Mouse (Mus musculus): ENCODE data around the gene Epha1.

The Epha1 gene

DNA sequence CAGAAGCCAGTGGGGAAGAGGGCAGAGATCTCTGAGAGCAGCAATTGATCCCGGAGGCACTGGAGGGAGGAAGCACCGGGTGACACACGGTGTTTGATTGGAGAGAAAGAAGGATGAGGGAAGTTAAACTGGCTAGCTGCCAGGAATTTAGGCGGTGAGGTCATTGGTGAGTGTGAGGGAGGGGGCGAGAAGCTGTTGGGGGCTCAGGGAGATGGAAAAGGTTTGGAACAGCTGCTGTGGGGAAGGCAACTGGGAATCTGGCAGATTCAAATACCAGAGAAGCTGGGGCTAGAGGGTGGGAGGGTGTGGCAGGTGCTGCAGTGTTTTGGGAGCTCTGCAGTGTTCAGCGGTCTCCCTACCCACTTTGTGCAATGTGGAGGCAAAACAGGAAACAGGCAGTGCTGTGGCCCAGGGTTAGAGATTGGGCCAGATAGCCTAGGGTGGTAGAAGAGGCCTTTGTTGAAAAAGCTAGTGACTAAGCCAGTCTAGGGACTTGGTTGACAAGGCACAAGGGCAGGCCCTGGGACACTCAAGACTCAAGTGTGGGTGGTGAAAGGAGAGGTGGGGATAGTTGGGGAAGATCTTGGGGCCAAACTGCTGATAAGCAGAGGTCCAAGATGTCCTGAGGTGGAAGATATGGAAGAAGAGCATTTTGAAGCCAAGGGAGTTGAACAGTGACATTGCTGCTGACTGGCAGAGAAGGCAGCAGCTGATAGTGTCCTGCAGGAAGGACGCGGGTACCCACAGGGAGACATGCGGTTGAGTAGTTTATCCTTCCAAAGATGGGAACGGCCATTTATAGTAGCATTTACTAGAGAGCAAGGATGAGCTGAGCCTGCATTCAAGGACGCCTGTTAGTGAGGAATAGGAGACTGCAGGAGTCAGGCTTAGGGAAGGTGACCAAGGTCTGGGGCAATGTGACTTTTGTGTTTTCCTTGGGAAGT, 18.7 kb downstream of the Epha1 start:
- no peak for DNase-seq (ENCODE audit: low read depth, low spot score)

DNA sequence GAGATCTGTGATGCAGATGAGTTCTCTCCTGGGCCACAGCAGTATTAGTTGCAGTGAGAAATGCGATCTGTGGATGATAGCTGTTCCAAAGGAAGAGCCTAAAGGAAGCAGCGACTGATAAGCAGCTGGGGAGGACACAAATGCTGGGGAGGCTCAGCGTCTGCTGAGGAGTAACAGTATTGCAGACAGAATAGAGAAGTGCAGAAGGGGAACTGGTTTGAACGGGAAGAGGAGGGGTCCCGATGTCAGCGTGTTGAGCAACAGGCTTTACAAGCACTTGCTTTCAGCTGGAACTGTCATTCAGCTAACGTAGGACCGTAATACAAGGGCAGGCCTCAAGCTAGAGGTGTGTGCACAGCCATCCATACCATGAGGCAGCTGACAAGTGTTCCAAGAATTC, 19.9 kb downstream of the Epha1 start:
- DNase-seq (ENCODE audit: low read depth, low spot score) = no peak

DNA sequence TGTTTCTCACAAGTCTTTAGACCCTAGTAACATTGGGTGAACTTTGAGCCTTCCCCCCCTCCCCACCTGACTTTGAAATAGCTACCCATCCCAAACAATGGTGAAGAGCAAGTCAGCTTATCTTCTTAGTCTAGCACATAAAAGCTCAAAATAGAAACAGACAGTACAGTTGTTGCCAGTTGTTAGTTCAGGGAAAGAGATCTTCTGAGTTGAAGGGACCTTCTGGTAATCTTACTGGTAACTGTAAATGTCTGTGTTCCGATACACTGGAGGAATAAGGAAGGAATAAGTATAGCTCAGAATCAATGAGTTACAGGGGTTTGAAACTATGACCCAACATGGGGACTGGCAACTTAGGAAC, 20.6 kb downstream of the Epha1 start:
- no peak for DNase-seq (ENCODE audit: low read depth, low spot score)

DNA sequence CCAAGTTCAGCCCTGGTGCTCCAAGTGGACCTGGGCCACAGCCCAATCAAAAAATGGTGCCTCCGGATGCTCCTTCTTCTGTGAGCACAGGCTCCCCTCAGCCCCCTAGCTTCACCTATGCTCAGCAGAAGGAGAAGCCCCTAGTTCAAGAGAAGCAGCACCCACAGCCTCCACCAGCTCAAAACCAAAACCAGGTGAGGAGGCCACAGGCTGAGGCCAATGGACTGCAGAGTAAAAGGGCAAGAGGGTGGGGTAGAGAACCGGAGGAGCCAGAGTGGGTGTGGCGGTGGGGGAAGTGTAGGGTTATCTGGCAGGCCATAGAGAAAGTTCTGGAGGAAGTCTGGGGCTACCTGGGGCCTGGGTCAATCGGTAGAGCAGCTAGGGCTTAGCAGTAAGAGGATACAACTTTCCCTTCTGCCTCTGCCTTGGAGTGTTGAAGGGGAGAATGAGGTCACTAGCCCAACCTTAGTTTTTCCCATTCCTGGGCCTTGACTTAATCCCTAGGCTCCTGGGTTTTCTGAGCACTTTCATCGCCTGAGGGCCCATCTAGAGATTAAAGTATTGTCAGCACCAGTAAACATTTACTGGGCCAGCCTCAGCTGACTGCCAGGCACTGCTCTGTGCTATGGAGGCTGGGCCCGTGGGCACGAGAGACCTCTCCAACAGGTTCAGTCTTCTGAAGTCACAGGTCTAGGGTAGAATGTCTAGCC, 21.1 kb downstream of the Epha1 start:
- no peak for DNase-seq (ENCODE audit: low read depth, low spot score)

DNA sequence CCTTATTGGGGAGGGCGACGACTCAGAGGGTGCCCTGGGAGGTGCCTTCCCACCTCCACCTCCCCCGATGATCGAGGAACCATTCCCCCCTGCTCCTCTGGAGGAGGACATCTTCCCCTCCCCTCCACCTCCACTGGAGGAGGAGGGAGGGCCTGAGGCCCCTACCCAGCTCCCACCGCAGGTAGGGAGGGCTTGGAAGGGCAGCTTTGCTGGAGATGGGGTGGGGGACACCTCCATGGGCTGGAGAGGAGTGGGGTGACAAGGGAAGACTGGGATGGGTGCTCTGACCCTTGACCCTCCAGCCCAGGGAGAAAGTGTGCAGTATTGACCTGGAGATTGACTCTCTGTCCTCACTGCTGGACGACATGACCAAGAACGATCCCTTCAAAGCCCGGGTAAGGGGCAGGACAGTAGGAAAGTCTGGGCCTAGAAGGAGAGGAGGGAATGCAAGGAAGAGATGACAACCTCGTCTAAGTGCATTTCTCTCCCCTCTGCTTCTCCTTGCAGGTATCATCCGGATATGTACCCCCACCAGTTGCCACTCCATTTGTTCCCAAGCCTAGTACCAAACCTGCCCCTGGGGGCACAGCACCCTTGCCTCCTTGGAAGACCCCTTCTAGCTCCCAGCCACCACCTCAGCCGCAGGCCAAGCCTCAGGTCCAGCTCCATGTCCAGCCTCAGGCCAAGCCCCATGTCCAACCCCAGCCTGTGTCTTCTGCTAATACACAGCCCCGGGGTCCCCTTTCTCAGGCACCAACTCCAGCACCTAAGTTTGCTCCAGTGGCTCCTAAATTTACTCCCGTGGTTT, 21.9 kb downstream of the Epha1 start:
- no peak for DNase-seq (ENCODE audit: low read depth, low spot score)

DNA sequence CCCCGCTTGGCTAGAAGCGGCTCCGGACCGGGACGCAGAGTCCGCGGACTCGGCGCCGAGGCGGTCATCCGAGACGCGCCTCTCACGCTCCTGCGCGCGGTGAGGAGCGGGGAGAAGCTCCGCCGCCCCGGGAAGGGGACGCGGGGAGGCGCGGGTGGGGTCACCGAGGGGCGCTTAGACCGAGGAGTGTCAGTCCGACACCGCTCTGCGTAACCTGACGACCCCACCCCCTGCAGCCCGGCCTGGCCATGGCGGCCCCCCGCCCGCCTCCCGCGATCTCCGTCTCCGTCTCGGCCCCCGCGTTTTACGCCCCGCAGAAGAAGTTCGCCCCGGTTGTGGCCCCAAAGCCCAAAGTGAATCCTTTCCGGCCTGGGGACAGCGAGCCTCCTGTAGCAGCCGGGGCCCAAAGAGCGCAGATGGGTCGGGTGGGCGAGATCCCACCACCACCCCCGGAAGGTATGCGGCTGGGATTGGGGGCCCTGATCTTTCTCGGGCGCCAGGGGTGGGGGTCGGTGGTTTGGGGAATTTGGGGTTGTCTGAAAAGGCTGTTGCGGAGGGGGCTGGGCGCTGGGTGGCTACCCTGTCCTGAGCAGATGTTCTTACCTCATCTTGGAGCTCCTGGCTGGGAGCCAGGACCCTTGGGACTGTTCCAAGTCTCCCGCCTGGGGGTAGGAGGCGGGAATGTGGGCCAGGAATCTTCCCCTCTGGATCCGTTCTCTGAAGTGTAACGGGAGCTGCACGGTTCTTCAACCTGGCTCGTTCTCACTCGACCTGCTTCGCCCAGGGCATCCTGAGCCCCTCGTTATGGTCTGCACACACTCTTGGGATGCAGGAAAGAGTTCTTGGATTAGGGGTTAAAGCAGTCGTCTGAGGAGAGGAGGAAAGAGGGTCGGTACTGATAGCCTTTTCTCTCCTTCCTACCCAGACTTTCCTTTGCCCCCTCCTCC, 22.8 kb downstream of the Epha1 start:
- DNase-seq (ENCODE audit: low read depth, low spot score) = peak; percentile 64

DNA sequence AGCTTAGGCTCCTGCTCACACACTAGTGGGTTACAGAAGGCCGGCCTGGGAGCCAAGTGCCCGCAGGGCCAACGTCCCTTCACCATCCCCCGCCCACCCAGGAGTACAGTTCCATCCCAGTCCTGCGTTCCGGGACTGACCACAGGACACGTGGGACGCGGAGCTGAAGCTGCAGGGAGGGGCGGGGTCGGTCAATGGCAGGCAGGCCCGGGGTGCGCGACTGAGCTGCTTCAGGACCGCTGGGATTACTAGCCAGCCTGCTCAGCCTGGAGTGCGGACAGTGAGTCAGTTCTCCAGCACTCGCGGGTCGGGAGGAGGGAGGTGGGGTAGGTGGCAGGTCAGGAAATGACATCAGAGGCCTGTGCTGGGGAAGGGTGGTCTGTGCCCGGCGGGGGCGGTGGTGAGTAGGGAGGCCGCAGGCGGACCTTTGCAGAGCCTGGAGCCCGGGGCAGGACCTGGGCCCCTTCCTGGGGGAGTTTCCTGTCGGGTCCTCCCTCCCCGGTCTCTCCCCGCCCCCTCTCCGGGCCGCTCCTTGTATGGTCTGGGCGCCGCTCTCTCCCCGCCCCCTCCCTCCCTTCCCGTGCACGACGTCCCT, 23.5 kb downstream of the Epha1 start, which contains the start of gene Zyx:
Gene Zyx (plus strand): TSS at position 205 of the 595 bp plus-strand sequence.
- DNase-seq (ENCODE audit: low read depth, low spot score) = peak; percentile 87

DNA sequence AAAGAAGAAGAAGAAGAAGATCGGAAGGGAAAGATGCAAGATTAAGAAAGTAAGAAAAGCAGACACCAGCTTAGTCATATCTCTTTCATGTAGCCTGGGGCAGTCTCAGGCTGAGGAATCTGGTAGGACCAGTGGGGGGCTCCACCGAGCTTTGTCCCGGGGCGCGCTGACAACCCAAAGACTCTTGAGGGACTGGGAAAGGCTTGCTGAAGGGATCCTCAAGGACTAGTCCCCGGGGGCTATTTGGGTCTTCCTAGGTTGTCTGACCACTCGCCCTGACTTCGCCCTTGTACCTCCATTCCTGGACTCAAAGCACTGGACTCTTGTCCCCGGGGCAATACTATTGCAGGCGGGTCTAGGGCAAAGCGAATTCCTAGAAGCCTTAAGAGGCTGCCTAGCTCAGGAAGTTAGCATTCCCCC, 24.1 kb downstream of the Epha1 start:
- DNase-seq (ENCODE audit: low read depth, low spot score) = peak; percentile 67

DNA sequence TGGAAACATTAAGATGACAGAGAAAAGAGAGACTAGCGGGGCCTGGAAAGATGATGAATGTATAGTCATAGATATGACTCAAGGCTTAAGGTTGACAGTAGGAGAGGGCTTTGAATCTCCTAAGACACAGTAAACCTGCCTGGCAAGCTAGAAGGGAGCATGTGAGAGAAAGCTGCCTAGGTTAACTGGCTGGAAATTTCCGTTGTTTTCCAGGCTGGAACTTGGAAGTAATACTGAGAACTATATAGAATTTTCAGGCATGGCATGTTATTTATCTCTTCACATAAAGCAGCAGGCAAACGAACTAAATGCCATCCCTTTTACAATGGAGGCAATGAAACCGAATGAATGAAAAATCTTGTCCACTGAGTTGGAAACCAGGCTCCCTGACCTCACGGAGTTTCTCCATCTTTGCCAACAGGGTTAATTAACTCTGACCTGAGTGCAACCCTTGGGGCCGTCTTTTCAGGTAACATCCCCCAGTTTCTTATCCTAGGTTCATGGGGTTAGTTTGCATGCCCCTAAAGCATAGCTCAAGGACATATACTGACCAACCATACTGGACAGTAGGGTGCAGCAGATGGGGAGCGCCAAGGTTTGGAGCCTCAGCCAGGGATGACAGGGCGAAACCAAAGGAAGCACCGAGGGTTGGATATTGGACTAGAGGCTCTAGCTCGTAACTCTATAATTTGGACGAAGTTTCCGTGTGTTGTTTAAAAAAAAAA, 24.6 kb downstream of the Epha1 start:
- DNase-seq (ENCODE audit: low read depth, low spot score) = no peak

DNA sequence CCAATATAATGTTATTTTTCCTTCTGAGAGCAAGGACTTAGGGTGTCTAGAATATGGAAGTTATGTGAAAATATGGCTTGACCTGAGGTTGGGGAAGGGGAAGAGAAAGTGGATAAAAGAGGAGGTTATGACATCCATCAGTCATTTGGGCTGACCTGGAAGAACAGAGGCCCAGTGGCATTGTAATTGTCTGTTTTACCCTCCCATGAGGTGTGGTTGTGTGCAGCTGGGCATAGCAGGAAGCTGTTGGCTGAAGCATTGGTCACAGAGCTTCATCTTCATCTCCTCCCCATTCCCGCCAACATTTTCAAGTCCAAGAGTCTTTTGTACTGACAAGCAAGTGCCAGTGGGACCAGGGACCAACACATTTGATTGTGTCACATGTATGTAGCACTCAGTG, 28.8 kb downstream of the Epha1 start:
- no peak for DNase-seq (ENCODE audit: low read depth, low spot score)

DNA sequence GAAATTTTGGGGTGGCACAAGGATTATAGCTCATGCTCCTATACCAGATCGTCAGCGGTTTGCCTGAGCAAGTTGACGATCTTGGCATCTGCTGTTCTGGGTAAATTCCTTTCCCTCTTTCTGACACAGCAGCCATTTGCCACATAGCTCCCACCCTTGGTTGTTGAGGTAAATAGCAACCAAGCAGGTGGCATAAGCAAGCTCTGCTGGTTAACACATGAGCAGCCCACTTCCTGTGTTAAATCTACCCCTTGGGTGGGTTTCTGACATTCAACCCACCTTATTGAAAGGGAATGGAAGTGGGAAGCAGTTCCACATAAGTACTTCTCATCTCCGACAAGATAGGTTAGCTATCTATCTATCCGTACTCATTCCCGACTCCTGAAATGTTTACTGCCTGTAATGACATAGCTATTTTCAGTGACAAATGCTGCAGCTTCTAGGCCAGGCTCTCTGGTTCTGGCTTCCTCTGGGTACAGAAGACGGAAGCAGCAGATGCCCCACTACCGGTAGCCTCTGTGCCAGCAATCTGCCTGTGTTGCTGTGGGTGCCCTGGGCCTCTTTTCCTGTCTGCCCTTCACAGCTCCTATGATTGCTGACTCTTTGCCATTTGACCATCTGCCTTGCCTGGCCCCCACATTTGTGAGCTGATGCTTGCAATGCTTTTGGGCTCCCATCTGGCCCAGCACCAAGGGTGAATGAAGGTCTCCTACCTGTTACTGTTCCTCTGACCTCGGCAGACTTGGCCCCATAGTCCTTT, 29.5 kb downstream of the Epha1 start:
- DNase-seq (ENCODE audit: low read depth, low spot score) = no peak

DNA sequence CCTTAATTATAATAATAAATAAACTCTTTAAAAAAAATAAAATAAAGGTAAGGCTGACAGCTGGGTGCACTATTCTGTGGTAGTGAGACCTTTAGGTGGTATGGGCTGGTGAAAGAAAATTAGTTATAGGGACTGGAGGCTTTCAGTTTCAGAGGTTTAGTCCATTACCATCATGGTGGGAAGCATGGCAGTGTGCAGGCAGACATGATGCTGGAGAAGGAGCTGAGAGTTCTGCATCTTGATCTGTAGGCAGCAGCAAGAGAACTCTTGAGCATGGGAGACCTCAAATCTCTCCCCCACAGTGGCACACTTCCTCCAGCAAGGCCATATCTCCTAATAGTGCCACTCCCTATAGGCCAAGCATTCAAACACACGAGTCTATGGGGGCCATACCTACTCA, 30.9 kb downstream of the Epha1 start:
- DNase-seq (ENCODE audit: low read depth, low spot score) = no peak

DNA sequence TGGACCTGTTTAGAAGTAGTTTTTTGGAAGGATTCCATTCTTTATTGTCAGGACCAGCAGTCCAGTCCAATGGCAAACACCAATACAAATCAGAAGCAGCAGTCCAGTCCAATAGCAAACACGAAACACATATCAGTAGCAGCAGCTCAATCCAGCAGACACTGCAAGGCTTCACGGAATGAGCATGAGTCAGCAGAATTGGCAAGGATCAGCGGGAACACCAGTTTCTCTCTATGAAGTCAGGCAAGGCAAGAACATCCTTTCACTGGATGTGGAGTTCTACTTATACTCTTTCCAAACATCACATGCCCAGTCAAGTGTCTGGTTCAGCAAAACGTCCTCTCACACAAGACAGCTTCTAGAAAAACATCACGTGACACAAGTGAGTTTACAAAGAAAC, 33.1 kb downstream of the Epha1 start:
- DNase-seq (ENCODE audit: low read depth, low spot score) = peak; percentile 35

DNA sequence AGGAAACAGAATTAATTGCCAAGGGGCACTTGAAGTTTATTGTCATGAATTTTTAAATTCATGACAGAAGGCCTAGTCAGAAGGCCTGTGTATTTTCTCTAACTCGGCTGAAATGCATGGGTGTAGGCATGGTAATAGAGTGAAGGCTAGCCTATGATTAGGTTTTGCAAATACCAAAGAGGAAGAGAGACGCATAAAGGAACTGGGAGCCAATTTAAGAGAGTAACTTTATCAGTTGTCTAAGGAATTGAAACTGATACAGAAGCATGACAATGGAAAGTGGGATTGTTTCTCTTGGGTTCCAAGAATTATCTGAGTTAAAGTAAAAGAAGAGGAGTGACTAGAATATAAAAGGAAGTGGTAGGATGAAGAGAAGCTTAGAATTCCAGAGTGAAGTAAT, 33.9 kb downstream of the Epha1 start:
- no peak for DNase-seq (ENCODE audit: low read depth, low spot score)

DNA sequence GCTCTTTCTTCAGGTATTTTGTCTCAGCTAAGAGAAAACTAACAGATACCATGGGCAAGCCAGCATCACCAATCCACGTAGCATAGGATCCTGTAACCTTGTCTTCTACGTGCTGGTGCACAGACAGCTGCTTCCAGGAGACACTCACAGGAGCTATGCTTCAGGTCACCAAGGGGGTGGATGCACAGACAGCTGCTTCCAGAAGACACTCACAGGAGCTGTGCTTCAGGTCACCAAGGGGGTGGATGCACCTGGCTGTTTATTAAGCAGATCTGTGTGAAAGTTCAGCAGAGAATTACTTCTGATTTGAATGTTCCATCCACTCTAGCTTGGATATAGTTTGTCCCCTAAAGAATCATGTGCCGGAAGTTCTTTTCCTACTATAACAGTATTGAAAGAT, 42.1 kb downstream of the Epha1 start:
- DNase-seq (ENCODE audit: low read depth, low spot score) = no peak

DNA sequence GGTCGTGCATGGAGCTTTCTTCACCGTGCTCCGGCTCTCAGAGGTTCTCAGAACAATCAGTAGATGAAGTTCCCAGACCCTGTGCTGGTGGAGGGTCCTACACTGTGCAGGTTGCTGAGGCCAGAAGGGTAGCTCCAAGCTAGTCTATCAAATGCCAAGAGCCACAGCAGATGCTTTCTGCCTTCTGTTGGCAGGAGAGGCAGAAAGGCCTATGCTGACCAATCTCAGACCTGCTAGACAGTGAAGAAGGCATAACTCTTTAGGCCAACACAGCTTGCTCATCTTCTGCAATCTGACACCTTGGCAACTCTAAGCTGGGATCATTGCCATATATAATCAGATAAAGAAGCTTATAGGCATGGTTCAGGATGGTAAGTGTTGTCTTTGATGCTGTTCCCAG, 42.9 kb downstream of the Epha1 start:
- DNase-seq (ENCODE audit: low read depth, low spot score) = no peak

DNA sequence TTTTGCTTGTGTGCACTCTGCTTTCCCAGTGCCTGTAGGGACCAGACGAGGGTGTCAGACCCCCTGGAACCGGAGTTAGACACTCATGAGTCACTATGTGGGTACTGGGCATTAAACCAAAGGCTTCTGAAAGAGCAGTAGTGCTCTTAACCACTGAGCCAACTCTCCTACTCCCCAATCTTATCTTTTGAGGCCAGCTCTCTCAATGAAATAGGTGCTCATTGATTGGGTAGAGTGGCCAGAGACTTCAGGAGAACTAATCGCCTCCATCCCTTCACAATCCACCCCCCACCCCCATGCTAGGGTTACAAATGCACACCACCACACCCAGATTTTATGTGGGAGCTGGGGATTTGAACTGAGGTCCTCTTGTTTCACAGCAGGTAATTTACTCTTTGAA, 44.3 kb downstream of the Epha1 start:
- no peak for DNase-seq (ENCODE audit: low read depth, low spot score)

DNA sequence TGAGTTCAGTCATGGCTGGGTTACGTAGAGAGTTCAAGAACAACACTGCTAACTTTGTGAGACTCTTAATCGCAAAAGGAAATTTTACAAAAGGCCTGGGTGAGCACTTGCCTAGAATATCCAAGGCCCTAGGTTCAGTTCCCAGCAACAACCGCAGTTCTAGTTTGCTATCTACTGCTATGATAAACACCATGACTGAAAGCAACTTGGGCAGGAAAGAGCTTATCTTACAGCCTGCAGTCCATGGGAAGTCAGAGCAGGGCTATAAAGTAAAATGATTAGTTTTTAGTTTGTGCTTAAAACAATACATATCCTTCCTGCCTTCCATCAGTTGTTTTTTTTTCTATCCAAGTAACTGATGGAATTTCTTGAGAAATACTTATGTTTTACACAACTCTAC, 46.6 kb downstream of the Epha1 start:
- DNase-seq (ENCODE audit: low read depth, low spot score) = no peak

DNA sequence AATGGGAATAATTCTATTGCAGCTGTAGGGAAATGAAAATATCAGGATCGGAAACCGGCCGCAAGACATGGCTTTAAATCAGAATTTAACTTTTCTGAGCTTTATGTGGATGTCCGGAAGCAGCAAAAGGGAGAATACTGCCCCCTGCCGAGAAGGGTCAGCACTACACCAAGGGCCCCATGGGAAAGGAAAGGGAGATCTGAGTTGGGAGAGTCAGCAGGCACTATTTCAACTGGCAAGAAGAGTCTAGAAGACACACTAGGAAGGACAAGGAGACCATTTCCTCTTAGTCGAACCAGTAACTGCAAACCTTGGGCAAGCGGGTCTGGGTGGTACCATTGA, 47.8 kb downstream of the Epha1 start:
- DNase-seq (ENCODE audit: low read depth, low spot score) = peak; percentile 71
